Mouse (Mus musculus) embryonic fibroblast, embryonic 13.5 days (primary cell): ENCODE results near the gene Pim3.

Experiments
- CTCF ChIP-seq: IDR thresholded peaks from 2 replicates; pipeline ENCODE4 v1.5.1; 2011; ENCODE audit warnings: mild to moderate bottlenecking, control low read depth, low read length, moderate library complexity, borderline replicate concordance; ENCODE audit not compliant: insufficient read depth
- POLR2A ChIP-seq: IDR thresholded peaks from 2 replicates; pipeline ENCODE4 v1.6.1; 2011; ENCODE audit warnings: low read depth, mild to moderate bottlenecking, control low read depth, low read length, moderate library complexity

DNA sequence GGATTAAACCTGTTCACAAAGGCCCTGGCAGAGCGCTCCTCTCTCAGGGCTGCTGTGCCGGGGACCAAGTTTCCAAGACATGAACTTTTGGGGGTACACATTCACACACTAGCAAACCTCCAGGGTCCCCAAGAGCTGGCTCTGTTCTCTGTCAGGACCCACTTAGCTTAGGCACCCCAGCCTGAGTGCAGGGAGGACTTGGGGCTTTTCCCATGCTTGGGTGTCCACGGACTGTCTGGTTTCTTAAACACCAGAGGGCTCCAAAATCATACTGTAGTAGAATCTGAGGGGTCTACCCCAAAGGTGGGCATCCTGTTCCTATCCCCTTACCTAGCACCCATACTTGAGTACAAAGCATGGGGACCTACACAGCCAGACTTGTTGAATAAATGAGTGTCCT lies 28.0 kb downstream of the Pim3 start:
- TF ChIP-seq POLR2A (no peak), CTCF (no peak)
